Mouse (Mus musculus): ENCODE measurements around the gene Ier5. TPM values are rescaled to one million over a fixed set of nuclear protein-coding genes. Genes with fewer than 3 reads are reported as not detected.

The Ier5 gene
- polyA plus RNA-seq, 1 experiment from 2014 or later, result 5.0 TPM

DNA sequence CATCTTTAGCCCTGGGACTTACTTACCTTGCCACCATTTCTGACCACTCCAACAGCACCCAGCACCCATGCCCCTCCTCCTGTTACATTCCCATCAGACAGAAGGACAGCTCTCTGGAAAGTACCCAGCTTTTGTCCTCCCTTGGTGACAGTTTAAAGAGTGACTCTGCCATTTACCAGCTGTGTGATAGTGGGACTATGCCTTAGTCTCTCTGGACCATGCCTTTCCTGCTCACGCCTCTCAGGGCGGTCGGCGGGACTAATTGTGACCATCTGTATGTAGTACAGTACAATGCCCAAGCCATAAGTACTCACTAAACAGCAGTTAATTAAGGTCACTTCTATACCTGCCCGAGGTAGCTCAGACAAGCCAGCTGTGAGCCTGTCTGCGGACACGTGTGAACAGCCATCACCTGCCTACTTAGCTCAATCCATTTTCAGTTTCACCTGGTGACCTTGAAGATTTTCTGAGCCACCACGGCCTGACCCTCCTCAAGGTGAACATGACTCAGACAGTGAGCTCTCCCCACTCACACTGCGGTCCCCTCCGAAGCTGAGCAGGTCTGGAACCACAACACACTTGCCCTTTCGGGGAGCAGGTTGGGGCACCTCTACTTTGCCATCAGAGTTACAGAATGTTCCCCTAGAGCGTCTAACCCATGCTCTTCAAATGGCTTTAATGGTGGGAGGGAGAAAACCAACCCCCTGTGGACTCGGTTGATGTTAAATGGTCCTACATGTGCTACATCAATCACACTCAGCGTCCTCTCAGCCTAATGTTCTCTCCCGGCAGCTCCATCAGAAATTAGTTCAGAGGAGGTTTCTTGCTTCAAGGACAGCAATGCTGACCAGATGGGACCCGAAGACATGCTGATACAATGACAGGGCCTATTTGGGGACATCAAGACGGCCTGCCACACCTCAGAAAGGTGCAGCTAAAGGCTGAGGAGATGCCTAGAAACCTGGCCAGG, 38.3 kb downstream of the Ier5 start:
- H3K36me3 ChIP-seq, result no peaks in the 10 kb centered on the region
- ATAC-seq (replicated peaks; ENCODE audit: insufficient number of reproducible peaks, insufficient read depth, low FRiP score, low read depth), result no peak

DNA sequence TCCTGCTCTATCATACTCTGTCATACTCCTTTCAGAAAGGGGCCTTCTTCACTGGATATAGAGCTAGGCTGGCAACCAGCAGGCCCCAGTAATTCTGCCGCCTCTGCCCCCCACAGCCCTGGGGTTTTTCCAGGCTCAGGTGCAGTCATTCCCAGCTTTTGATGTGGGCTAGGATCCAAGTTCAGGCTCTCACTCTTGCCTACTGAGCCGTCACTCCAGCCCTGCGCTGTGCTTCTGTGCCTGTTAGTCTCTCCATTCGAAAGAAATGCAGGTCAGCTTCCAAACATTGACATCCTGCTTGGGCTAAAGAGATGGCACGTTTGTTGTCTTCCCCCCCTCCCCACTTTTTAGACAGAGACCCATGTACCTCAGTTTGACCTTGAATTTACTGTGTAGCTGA, 39.2 kb downstream of the Ier5 start:
- ATAC-seq (replicated peaks; ENCODE audit: insufficient number of reproducible peaks, insufficient read depth, low FRiP score, low read depth), result no peak
- H3K36me3 ChIP-seq, result no peaks in the 10 kb centered on the region
- no peaks in the 10 kb centered on the region for H3K27me3 ChIP-seq
- 51% methylated on average over 5 of the region's 5 CpGs for WGBS
- H3K9me3 ChIP-seq (replicated peaks), result no peaks in the 10 kb centered on the region
- H3K4me1 ChIP-seq (replicated peaks), result peaks cover 51% of the 10 kb centered on the region
- H3K4me3 ChIP-seq, result no peak overlapping the region
- peak overlapping the region; percentile 76 for H3K27ac ChIP-seq
- no peak overlapping the region for H3K9ac ChIP-seq
- H3K4me2 ChIP-seq, result no peak overlapping the region; the same call in 1 of the 2 replicates

More for the DNA sequence above, 38.3 kb downstream of the Ier5 start:
- WGBS, result 73% methylated on average over 17 of the region's 17 CpGs
- Histone ChIP-seq H3K4me3 (no peak overlapping the region), H3K4me2 (no peak overlapping the region), H3K27me3 (no peaks in the 10 kb centered on the region), H3K9me3 (replicated peaks) (no peaks in the 10 kb centered on the region), H3K9ac (no peak overlapping the region), H3K27ac (peak overlapping the region; percentile 76), H3K4me1 (replicated peaks) (peaks cover 47% of the 10 kb centered on the region)

DNA sequence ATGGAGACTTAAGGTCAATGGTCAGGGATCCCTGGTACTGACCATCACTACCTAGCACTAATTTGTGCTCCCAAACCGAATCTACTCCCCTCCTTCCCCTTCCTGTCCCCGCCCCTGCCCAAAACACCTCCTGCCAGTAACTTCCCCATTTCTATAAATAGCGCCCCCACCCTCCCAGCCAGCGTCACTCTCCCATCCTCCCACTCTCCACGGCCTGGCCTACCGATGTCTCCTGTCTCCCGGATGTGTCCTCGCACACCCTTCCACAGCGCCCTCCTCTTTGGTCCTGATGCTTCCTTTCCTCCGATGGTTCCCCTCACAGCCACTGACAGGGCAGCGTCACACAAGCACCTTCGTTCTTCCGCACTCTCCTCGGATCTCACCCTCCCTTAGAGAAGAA, 39.9 kb downstream of the Ier5 start:
- H3K9me3 ChIP-seq (replicated peaks), result no peaks in the 10 kb centered on the region
- H3K27me3 ChIP-seq, result no peaks in the 10 kb centered on the region
- peak overlapping the region; percentile 50 for H3K4me2 ChIP-seq
- H3K9ac ChIP-seq, result peak overlapping the region; percentile 39; the same call in 1 of the 2 replicates
- peak overlapping the region; percentile 76 for H3K27ac ChIP-seq
- no peaks in the 10 kb centered on the region for H3K36me3 ChIP-seq
- peak; percentile 66 for ATAC-seq (replicated peaks; ENCODE audit: insufficient number of reproducible peaks, insufficient read depth, low FRiP score, low read depth)
- peaks cover 55% of the 10 kb centered on the region for H3K4me1 ChIP-seq (replicated peaks)
- H3K4me3 ChIP-seq, result no peak overlapping the region
- 7% methylated on average over 14 of the region's 14 CpGs for WGBS

DNA sequence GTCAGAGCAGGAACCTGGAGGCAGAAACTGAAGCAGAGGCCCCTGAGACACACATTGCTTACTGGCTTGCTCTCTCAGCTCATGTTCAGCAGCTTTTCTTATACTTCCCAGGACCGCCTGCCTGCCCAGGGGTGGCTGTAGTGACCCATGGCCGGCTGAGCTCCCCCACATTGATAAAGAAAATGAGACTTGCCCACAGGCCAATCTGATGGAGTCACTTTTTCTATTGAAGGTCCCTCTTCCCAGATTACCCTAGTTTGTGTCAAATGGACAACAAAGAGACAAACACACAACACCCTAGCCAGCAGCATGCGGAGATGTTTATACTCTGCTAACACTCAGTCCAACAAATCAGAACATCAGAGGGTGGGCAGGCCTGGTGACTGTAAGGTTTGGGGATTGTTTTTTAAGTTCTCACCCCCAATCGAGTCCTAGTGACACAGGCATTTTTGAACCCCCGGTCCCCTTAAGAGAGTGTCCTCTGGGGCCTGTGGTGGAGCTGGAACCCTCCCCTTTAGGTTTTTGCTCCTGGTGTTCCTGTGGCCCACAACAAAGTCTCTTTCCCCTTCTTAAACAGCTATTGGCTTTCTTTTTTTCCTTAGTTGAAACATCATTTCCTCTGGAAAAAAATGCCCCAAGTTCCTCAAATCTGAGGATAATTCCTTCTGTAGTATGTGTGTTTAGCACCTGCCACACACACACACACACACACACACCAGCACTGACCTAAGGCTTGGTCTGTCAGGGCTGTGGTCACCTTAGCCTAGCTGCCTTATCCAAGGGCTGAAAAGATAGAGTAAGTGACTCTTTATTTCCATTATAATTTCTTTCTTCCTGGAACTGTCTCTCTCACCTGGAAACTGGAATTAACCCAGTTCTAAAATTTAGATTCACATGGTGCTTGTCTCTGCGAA, 41.1 kb downstream of the Ier5 start:
- H3K4me2 ChIP-seq, result no peak overlapping the region
- 67% methylated on average over 6 of the region's 6 CpGs for WGBS
- H3K9ac ChIP-seq, result 0 out of 2 replicates have a peak overlapping the region, but pooled peaks have one; percentile 9
- no peak for ATAC-seq (replicated peaks; ENCODE audit: insufficient number of reproducible peaks, insufficient read depth, low FRiP score, low read depth)
- H3K9me3 ChIP-seq (replicated peaks), result no peaks in the 10 kb centered on the region
- peak overlapping the region; percentile 76 for H3K27ac ChIP-seq
- no peak overlapping the region for H3K4me3 ChIP-seq
- no peaks in the 10 kb centered on the region for H3K36me3 ChIP-seq
- peaks cover 55% of the 10 kb centered on the region for H3K4me1 ChIP-seq (replicated peaks)
- H3K27me3 ChIP-seq, result no peaks in the 10 kb centered on the region

DNA sequence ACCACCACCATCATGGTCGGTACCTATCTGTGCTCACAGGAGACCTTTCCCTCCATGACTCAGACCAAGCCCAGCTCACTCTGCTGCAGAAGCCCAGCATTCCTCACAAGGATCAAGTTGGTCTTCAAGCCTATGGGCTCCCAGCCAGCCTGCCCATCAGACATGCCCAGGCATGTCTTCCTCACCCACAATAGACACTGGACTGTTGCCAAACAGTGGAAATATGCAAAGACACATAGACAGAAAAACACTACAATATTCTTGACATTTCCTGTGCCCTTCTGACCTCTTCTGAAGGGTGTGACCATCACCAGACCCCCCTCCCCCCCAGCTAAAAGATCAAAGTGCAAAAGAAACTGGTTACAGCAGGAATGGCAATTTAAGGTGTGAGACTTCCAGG, 43.3 kb downstream of the Ier5 start:
- Histone ChIP-seq H3K27ac (no peak overlapping the region), H3K27me3 (no peaks in the 10 kb centered on the region), H3K9me3 (replicated peaks) (no peaks in the 10 kb centered on the region), H3K4me1 (replicated peaks) (peaks cover 72% of the 10 kb centered on the region), H3K4me3 (no peak overlapping the region), H3K9ac (no peak overlapping the region), H3K36me3 (no peaks in the 10 kb centered on the region), H3K4me2 (no peak overlapping the region)
- no peak for ATAC-seq (replicated peaks; ENCODE audit: insufficient number of reproducible peaks, insufficient read depth, low FRiP score, low read depth)
- 94% methylated on average over 1 of the region's 1 CpGs for WGBS

DNA sequence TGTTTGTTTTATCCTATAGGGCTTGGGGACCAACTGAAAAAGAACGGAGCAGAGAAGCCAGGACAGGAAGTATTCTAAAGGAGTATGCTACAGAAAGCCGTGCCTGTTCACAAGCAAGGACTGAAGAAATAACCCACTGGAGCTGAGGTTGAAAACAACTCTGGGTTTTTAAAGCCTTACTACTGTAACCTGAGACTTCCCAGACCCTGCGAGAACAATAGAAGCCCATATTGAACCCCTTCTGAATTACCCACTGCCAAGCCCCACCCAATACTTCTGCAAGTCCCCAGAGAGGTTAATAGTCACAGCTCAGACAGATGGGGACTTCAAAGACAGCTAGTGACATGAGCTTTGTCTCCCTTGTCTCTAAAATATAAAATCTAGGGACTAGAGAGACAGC, 44.4 kb downstream of the Ier5 start:
- Histone ChIP-seq H3K4me2 (no peak overlapping the region), H3K9ac (no peak overlapping the region), H3K9me3 (replicated peaks) (no peaks in the 10 kb centered on the region), H3K27ac (peak overlapping the region; percentile 36; the same call in 1 of the 2 replicates), H3K27me3 (no peaks in the 10 kb centered on the region), H3K4me3 (no peak overlapping the region), H3K4me1 (replicated peaks) (peaks cover 70% of the 10 kb centered on the region), H3K36me3 (no peaks in the 10 kb centered on the region)
- ATAC-seq (replicated peaks; ENCODE audit: insufficient number of reproducible peaks, insufficient read depth, low FRiP score, low read depth), result no peak
- 36% methylated on average over 3 of the region's 3 CpGs for WGBS

DNA sequence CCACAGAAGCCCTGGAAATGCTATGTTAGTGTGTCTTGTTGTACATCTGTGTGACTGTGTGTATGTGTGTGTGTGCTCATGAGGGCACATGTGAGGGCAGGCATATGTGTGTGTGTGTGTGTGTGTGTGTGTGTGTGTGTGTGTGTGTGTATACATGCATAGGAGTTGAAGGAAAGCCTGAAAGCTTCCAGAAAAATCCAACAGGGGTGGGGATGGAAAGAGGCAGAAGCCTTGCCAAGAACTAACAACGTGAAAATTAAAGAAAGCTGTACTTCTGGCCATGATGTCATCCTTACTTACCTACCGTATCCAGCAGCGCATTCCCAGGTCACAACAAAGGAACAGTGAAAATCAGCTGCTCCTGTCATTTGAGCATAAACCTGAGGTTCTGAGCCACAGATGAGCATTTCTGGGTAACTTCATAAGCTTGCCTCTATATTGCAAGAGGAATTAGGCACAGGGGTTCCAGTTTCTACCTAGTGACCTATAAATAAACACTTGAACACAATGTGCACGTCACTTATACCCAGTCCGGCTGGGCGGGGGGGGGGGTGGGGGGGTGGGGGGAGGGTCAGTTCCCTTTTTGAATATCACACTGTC, 45.0 kb downstream of the Ier5 start:
- no peak for ATAC-seq (replicated peaks; ENCODE audit: insufficient number of reproducible peaks, insufficient read depth, low FRiP score, low read depth)
- Histone ChIP-seq H3K36me3 (no peaks in the 10 kb centered on the region), H3K27ac (peak overlapping the region; percentile 36; the same call in 1 of the 2 replicates), H3K27me3 (no peaks in the 10 kb centered on the region), H3K4me2 (peak overlapping the region; percentile 13; the same call in 1 of the 2 replicates), H3K9ac (no peak overlapping the region), H3K9me3 (replicated peaks) (no peaks in the 10 kb centered on the region), H3K4me3 (no peak overlapping the region), H3K4me1 (replicated peaks) (peaks cover 70% of the 10 kb centered on the region)
- 28% methylated on average over 6 of the region's 6 CpGs for WGBS

DNA sequence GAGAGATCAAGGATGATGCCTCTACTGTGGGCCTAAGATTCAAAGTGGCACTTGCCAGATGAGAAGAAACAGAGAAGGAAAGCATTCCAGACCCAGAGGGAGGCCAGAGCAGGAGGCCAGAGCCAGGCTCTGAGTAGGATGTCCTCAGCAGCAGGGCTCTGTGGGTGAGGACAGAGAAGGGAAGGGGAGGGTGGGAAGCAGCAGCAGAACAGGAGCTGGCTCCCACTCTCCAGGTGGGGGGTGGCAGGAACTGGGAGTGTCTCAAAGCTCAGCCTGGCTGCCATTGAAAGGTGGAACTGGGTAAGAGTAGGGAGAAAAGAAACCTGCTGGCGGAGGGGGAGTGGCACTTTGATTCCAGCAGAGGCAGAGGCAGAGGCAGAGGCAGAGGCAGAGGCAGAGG, 46.1 kb downstream of the Ier5 start:
- Histone ChIP-seq H3K9ac (no peak overlapping the region), H3K36me3 (no peaks in the 10 kb centered on the region), H3K9me3 (replicated peaks) (no peaks in the 10 kb centered on the region), H3K4me1 (replicated peaks) (peaks cover 65% of the 10 kb centered on the region), H3K27ac (peak overlapping the region; percentile 83), H3K27me3 (no peaks in the 10 kb centered on the region), H3K4me3 (no peak overlapping the region), H3K4me2 (no peak overlapping the region)
- no peak for ATAC-seq (replicated peaks; ENCODE audit: insufficient number of reproducible peaks, insufficient read depth, low FRiP score, low read depth)
- WGBS, result 94% methylated on average over 1 of the region's 1 CpGs

DNA sequence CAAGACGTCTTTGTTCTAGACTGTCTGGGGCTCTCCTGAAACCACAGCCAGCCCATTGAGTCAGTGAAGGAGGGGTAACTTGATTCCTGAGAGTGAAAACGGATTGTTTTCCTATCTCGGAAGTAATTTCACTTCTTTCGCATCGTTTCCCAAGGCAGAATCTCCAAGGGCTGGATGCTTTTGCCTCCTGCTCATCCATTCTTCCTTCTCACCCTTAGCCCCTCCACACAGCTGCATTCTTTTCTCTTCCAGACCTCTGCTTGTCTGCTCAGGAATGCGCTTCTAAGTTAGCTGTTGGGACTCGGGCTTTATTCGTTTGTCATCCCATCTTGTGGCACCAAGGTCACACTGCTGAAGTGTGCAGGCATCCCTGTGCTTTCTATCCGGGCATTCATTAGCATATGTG, 46.7 kb downstream of the Ier5 start:
- no peaks in the 10 kb centered on the region for H3K27me3 ChIP-seq
- H3K9me3 ChIP-seq (replicated peaks), result no peaks in the 10 kb centered on the region
- WGBS, result 30% methylated on average over 9 of the region's 9 CpGs
- H3K36me3 ChIP-seq, result no peaks in the 10 kb centered on the region
- H3K4me2 ChIP-seq, result no peak overlapping the region
- H3K9ac ChIP-seq, result no peak overlapping the region
- peaks cover 65% of the 10 kb centered on the region for H3K4me1 ChIP-seq (replicated peaks)
- H3K4me3 ChIP-seq, result no peak overlapping the region
- peak overlapping the region; percentile 83 for H3K27ac ChIP-seq
- no peak for ATAC-seq (replicated peaks; ENCODE audit: insufficient number of reproducible peaks, insufficient read depth, low FRiP score, low read depth)

DNA sequence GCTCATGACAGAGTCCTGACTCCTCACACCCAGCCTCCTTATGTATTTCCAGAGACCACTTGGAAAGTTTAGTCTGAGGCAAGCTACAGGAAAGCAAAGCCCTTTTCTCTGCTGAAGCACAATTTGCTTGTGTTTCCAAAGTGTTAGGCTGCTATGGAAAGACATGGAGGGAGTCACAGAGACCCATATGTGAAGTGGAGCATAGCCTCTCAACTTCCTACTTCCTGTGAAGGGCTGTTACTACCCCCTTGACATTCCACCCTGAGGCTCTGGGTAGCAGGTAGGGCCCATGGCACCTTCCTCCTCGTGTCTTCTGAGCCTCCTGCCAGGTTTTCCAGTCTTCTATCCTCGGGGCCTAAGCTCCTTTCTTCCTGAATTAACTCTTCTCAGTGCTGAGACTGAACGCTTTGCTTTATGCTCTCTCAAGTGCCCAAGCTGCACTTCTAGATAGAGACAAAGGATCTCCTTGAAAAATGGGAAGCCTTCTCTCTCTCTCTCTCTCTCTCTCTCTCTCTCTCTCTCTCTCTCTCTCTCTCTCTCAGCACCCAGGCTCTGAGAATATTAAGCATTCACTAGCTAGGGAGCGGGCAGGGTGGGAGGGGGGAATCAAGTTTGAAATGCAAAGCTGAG, 47.2 kb downstream of the Ier5 start:
- H3K4me3 ChIP-seq, result no peak overlapping the region
- no peak; the same call in 1 of the 2 replicates for ATAC-seq (replicated peaks; ENCODE audit: insufficient number of reproducible peaks, insufficient read depth, low FRiP score, low read depth)
- H3K9ac ChIP-seq, result peak overlapping the region; percentile 26; the same call in 1 of the 2 replicates
- WGBS, result 32% methylated on average over 4 of the region's 4 CpGs
- no peaks in the 10 kb centered on the region for H3K9me3 ChIP-seq (replicated peaks)
- H3K4me2 ChIP-seq, result 0 out of 2 replicates have a peak overlapping the region, but pooled peaks have one; percentile 3
- H3K36me3 ChIP-seq, result no peaks in the 10 kb centered on the region
- peaks cover 65% of the 10 kb centered on the region for H3K4me1 ChIP-seq (replicated peaks)
- H3K27me3 ChIP-seq, result no peaks in the 10 kb centered on the region
- H3K27ac ChIP-seq, result peak overlapping the region; percentile 83

All from heart, embryonic 15.5 days (tissue).